22 mouse cellular contexts compared by ENCODE assay signal in genomic region chr7:129190933-129191332, GRCm38 (mm10).
"Had no signal": no experiment of that assay in that cellular context is flagged by ENCODE, and none has a peak within 500 bp of the region (broad histone marks: within the 10 kb centered on the region; RNA-seq: fewer than 3 reads in every experiment).

No protein-coding gene starts in this region.

- ATAC-seq: intestine, postnatal 0 days; liver, postnatal 0 days; lung, postnatal 0 days; midbrain, embryonic 15.5 days had no signal

- H3K4me2 ChIP-seq: limb, embryonic 12.5 days; limb, embryonic 15.5 days; liver, embryonic 11.5 days; lung, embryonic 14.5 days; midbrain, embryonic 12.5 days; midbrain, embryonic 15.5 days; neural tube, embryonic 12.5 days; neural tube, embryonic 15.5 days had no signal

- H3K27ac ChIP-seq: layer of hippocampus, adult 2 months; limb, embryonic 12.5 days; limb, embryonic 15.5 days; liver, embryonic 14.5 days; macrophage; midbrain, embryonic 12.5 days; midbrain, embryonic 15.5 days; neural tube, embryonic 12.5 days; neural tube, embryonic 15.5 days; stomach, postnatal 0 days had no signal

- H3K9ac ChIP-seq: limb, embryonic 12.5 days; limb, embryonic 15.5 days; liver, embryonic 14.5 days; liver, postnatal 0 days; lung, embryonic 14.5 days; midbrain, embryonic 12.5 days; midbrain, embryonic 15.5 days; neural tube, embryonic 12.5 days; neural tube, embryonic 15.5 days had no signal

- H3K27me3 ChIP-seq: limb, embryonic 12.5 days; limb, embryonic 15.5 days; midbrain, embryonic 12.5 days; midbrain, embryonic 15.5 days; neural tube, embryonic 12.5 days; neural tube, embryonic 15.5 days had no signal

- DNase-seq: layer of hippocampus, adult 9-11 months; liver, postnatal 0 days; lung, embryonic 14.5 days; right cerebral cortex, adult 18-20 months; right cerebral cortex, postnatal 14 days; right cerebral cortex, postnatal 4 days; thymus, adult 2 months; thymus, postnatal 14 days; thymus, postnatal 4 days had no signal

- H3K4me3 ChIP-seq: layer of hippocampus, adult 2 months; limb, embryonic 12.5 days; limb, embryonic 15.5 days; midbrain, embryonic 12.5 days; midbrain, embryonic 15.5 days; neural tube, embryonic 12.5 days; neural tube, embryonic 15.5 days had no signal

- H3K36me3 ChIP-seq: limb, embryonic 12.5 days; limb, embryonic 15.5 days; midbrain, embryonic 12.5 days; midbrain, embryonic 15.5 days; neural tube, embryonic 12.5 days; neural tube, embryonic 15.5 days had no signal

- H3K9me3 ChIP-seq: limb, embryonic 12.5 days; limb, embryonic 15.5 days; midbrain, embryonic 12.5 days; midbrain, embryonic 15.5 days; neural tube, embryonic 12.5 days; neural tube, embryonic 15.5 days had no signal

- H3K4me1 ChIP-seq: limb, embryonic 12.5 days; limb, embryonic 15.5 days; midbrain, embryonic 12.5 days; midbrain, embryonic 15.5 days; neural tube, embryonic 12.5 days; neural tube, embryonic 15.5 days had no signal
